Mouse (Mus musculus) midbrain, postnatal 0 days (tissue): ENCODE measurements around the gene C87436. TPM values are rescaled to one million over a fixed set of nuclear protein-coding genes. Genes with fewer than 3 reads are reported as not detected.

Experiments
- ATAC-seq: fragments of 200-750 bp; cut with Nextera tagmentation; 2 replicates; pipeline ENCODE4 v1.8.0; 2017; ENCODE audit warnings: moderate number of reproducible peaks, mild to moderate bottlenecking, moderate TSS enrichment, moderate library complexity; ENCODE audit not compliant: low FRiP score
- DNase-seq: peaks from one replicate; pipeline ENCODE4 v3.0.0-alpha.2; 2015; ENCODE audit warnings: low spot score
- H3K27ac ChIP-seq: fragments of 300-500 bp; sonication (generic); 2 replicates; pipeline ENCODE4 v1.5.1; 2014; ENCODE audit warnings: low read depth, mild to moderate bottlenecking, low read length, mixed read lengths
- H3K27me3 ChIP-seq: fragments of 300-500 bp; sonication (generic); 2 replicates; pipeline ENCODE4 v1.6.1; 2014; ENCODE audit warnings: low read length, control low read depth, mixed read lengths; ENCODE audit not compliant: insufficient read depth
- H3K36me3 ChIP-seq: fragments of 300-500 bp; sonication (generic); 2 replicates; pipeline ENCODE4 v1.6.1; 2014; ENCODE audit warnings: low read length, control low read depth, mixed read lengths; ENCODE audit not compliant: insufficient read depth
- H3K4me1 ChIP-seq: fragments of 300-500 bp; sonication (generic); 2 replicates; pipeline ENCODE4 v1.6.1; 2014; ENCODE audit warnings: mild to moderate bottlenecking, control low read depth, antibody characterized with exemption, low read length, mixed read lengths; ENCODE audit not compliant: insufficient read depth
- H3K4me2 ChIP-seq: fragments of 300-500 bp; sonication (generic); 2 replicates; pipeline ENCODE4 v1.6.1; 2014; ENCODE audit warnings: low read depth, mild to moderate bottlenecking, low read length, mixed read lengths; ENCODE audit not compliant: poor library complexity, severe bottlenecking
- H3K4me3 ChIP-seq: fragments of 300-500 bp; sonication (generic); 2 replicates; pipeline ENCODE4 v1.5.1; 2014; ENCODE audit warnings: low read depth, mild to moderate bottlenecking, low read length, moderate library complexity
- H3K9ac ChIP-seq: fragments of 300-500 bp; sonication (generic); replicated peaks from 2 replicates; pipeline ENCODE4 v1.6.1; 2014; ENCODE audit warnings: mild to moderate bottlenecking, low read length, moderate library complexity, mixed read lengths; ENCODE audit not compliant: poor library complexity, severe bottlenecking
- H3K9me3 ChIP-seq: fragments of 300-500 bp; sonication (generic); 2 replicates; pipeline ENCODE4 v1.6.1; 2016; ENCODE audit warnings: low read length, control low read depth
- CTCF ChIP-seq: IDR thresholded peaks from 2 replicates; pipeline ENCODE4 v1.5.1; 2016; ENCODE audit warnings: antibody characterized with exemption, mild to moderate bottlenecking
- WGBS: fragments of 180-500 bp; shearing (Covaris S2); extraction: QIAGEN DNeasy Blood & Tissue Kit; methylation state at CpG from one replicate; pipeline ENCODE4 v1.1.7; 2014; 5-methylcytosine and 5-hydroxymethylcytosine counted together
- polyA plus RNA-seq: library from polyadenylated mRNA; unstranded; fragments of >200 nt; fragmentation: Nextera tagmentation; extraction: Ambion mirVana; gene quantifications from 2 replicates; pipeline ENCODE4 v1.2.1, GENCODE M21; 2015
- total RNA-seq: library from RNA; depleted of rRNA; stranded (reverse); fragments of >200 nt; gene quantifications from 2 replicates; pipeline ENCODE4 v1.2.3, GENCODE M21; 2014

The C87436 gene
- total and polyA plus RNA-seq, 2 experiments from 2014 or later, result 13.9 to 16.3 TPM

- Histone ChIP-seq H3K4me3 (no peak overlapping the region), H3K27ac (no peak overlapping the region), H3K4me2 (no peak overlapping the region), H3K36me3 (no peaks in the 10 kb centered on the region), H3K9me3 (no peaks in the 10 kb centered on the region), H3K4me1 (no peaks in the 10 kb centered on the region), H3K9ac (no peak overlapping the region), H3K27me3 (no peaks in the 10 kb centered on the region)
- TF ChIP-seq CTCF, result no peak
- DNase-seq (no peak), ATAC-seq (no peak)
- WGBS, result 72% methylated on average over 5 of the region's 5 CpGs
Measured at GRCm38 (mm10) chr6:86496585-86496984, 58.4 kb downstream of the C87436 start.

DNA sequence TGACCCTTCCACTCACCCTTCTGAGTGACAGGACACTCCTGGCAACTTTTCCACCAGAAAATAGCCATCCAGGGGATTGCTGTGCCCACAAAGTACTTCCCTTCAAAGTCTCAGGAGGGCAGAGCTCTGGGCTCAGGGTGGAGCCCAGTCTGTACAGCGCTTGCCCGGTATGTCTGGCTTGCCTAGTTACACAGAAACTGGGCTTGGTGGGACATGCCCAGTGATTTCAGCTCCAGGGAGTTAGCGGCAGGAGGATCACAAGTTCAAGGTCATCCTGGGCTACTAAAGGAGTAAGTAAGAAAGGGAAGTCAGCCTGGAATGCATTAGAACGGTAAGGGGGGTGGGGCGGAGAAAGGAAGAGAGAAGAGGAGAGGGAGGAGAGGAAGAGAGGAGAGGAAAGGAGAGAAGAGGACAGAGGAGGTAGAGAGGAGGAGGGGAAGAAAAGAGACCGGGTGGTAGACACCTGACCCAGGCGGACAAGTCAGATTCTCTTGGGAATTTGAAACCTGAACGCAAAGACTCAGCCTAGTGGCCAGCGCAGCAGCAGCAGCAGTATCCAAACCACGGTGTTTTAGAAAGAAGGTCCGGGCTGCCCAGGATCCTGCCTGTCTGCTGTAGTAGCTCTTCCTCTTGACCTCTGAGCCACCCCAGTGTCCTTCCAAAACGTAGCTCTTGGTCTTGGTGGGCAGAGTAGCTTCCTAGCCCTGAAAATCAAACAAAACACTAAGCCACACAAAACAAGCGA, 59.1 kb downstream of the C87436 start:
- no peak overlapping the region for H3K9ac ChIP-seq
- ATAC-seq, result no peak
- peak; percentile 35 for TF ChIP-seq CTCF
- 0 out of 2 replicates have a peak overlapping the region, but pooled peaks have one; percentile 32 for H3K27ac ChIP-seq
- H3K4me1 ChIP-seq, result no peaks in the 10 kb centered on the region
- H3K27me3 ChIP-seq, result no peaks in the 10 kb centered on the region
- H3K36me3 ChIP-seq, result no peaks in the 10 kb centered on the region
- H3K4me3 ChIP-seq, result no peak overlapping the region
- H3K9me3 ChIP-seq, result no peaks in the 10 kb centered on the region
- no peak for DNase-seq
- WGBS, result 27% methylated on average over 13 of the region's 13 CpGs
- peak overlapping the region; percentile 7; the same call in 1 of the 2 replicates for H3K4me2 ChIP-seq

- ATAC-seq (no peak), DNase-seq (no peak)
- H3K4me3 ChIP-seq, result no peak overlapping the region
- no peak overlapping the region for H3K9ac ChIP-seq
- H3K4me2 ChIP-seq, result no peak overlapping the region
- H3K27me3 ChIP-seq, result no peaks in the 10 kb centered on the region
- no peaks in the 10 kb centered on the region for H3K9me3 ChIP-seq
- 77% methylated on average over 11 of the region's 11 CpGs for WGBS
- no peak overlapping the region for H3K27ac ChIP-seq
- H3K4me1 ChIP-seq, result no peaks in the 10 kb centered on the region
- TF ChIP-seq CTCF, result no peak
- no peaks in the 10 kb centered on the region for H3K36me3 ChIP-seq
Measured at GRCm38 (mm10) chr6:86497942-86498732, 60.0 kb downstream of the C87436 start.

DNA sequence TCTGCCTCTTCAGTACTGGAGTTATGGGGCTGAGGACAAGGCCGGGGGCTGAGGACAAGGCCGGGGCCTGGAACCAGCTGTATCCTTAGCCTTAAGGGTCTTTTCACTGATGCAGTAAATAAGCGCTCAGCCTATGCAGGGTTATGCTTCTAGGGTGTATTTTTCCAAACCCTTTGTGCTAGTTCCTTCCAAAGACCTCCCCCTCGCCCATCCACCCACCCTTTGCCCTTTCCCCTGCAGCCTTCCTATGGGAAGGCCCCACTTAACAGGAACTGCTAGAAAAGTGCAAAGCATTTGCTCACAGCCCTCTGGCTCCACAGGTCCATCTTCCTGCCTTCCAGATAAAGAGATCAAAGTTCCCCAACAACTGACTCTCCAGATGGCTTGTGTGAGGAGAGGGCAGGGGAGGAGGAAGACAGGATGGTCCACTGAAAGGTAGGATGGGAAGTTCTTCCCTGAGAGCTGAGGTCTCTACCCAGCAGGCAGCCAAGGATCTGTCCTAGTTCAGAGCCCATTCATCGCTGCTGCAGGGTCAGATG, 61.5 kb downstream of the C87436 start:
- H3K4me2 ChIP-seq, result no peak overlapping the region
- no peaks in the 10 kb centered on the region for H3K36me3 ChIP-seq
- no peaks in the 10 kb centered on the region for H3K27me3 ChIP-seq
- no peaks in the 10 kb centered on the region for H3K4me1 ChIP-seq
- H3K9me3 ChIP-seq, result no peaks in the 10 kb centered on the region
- ATAC-seq, result no peak
- WGBS, result 73% methylated on average over 5 of the region's 5 CpGs
- no peak for DNase-seq
- TF ChIP-seq CTCF, result no peak
- no peak overlapping the region for H3K4me3 ChIP-seq
- H3K27ac ChIP-seq, result no peak overlapping the region
- no peak overlapping the region for H3K9ac ChIP-seq

- H3K27ac ChIP-seq, result no peak overlapping the region
- H3K9ac ChIP-seq, result no peak overlapping the region
- no peaks in the 10 kb centered on the region for H3K4me1 ChIP-seq
- WGBS, result 86% methylated on average over 4 of the region's 4 CpGs
- no peak overlapping the region for H3K4me3 ChIP-seq
- no peak for DNase-seq
- no peak for TF ChIP-seq CTCF
- ATAC-seq, result no peak
- H3K27me3 ChIP-seq, result no peaks in the 10 kb centered on the region
- H3K36me3 ChIP-seq, result no peaks in the 10 kb centered on the region
- no peak overlapping the region for H3K4me2 ChIP-seq
- H3K9me3 ChIP-seq, result no peaks in the 10 kb centered on the region
Measured at GRCm38 (mm10) chr6:86503513-86503912, 65.3 kb downstream of the C87436 start.

DNA sequence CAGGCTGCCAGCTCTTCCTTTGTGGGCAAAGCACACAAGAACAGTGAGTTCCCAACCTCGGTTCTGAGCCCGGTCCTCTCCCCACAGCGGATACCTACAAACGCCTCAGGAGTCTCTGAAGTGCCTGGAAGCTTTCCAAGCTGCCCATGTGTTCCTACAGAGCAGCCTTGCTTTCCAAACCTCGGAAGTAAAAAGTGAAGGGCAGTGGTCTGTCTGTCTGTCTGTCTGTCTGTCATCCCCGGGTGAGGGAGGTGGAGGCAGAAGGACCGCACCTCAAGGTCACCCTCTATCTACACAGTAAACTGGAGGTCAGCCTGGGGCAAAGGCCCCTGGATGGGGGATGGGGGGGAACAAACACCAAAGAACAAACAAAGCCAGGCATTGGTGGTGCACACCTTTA, 67.5 kb downstream of the C87436 start:
- 79% methylated on average over 7 of the region's 7 CpGs for WGBS

More for the DNA sequence above, 67.5 kb downstream of the C87436 start:
- Histone ChIP-seq H3K4me3 (no peak overlapping the region), H3K4me1 (no peaks in the 10 kb centered on the region), H3K27me3 (no peaks in the 10 kb centered on the region), H3K4me2 (no peak overlapping the region), H3K9me3 (no peaks in the 10 kb centered on the region), H3K9ac (no peak overlapping the region), H3K27ac (no peak overlapping the region), H3K36me3 (no peaks in the 10 kb centered on the region)
- DNase-seq (no peak), ATAC-seq (no peak)
- TF ChIP-seq CTCF, result no peak
